Mouse (Mus musculus): ENCODE data around the gene Clca4a.

- no peak for TF ChIP-seq CTCF (IDR thresholded peaks at IDR 0.05; ENCODE audit: control insufficient read depth, insufficient read depth, low read length)
- TF ChIP-seq POLR2A (IDR thresholded peaks at IDR 0.05; ENCODE audit: borderline replicate concordance, control insufficient read depth, low read depth, low read length) = no peak
Observed at GRCm38 (mm10) chr3:144971553-144972270, 3.1 kb downstream of the Clca4a start.

Measured in bone marrow, adult 2 months (tissue).